Mouse (Mus musculus) testis, adult 2 months (tissue): ENCODE measurements around the gene Ccdc32. TPM values are rescaled to one million over a fixed set of nuclear protein-coding genes. Genes with fewer than 3 reads are reported as not detected.
A peak's percentile ranks its signal among the peaks of the same experiment; 100 is the strongest.

Experiments used
- H3K27ac ChIP-seq: fragments of 200-500 bp; 2 replicates; pipeline ENCODE4 v1.5.1; 2012; ENCODE audit warnings: low read depth, low read length; ENCODE audit not compliant: control insufficient read depth, insufficient read depth
- H3K27me3 ChIP-seq: fragments of 200-500 bp; 2 replicates; pipeline ENCODE4 v1.6.1; 2012; ENCODE audit warnings: mild to moderate bottlenecking, low read length, moderate library complexity; ENCODE audit not compliant: control insufficient read depth, insufficient read depth
- H3K36me3 ChIP-seq: fragments of 200-500 bp; 2 replicates; pipeline ENCODE4 v1.6.1; 2012; ENCODE audit warnings: mild to moderate bottlenecking, low read length; ENCODE audit not compliant: control insufficient read depth, insufficient read depth
- H3K4me1 ChIP-seq: fragments of 200-500 bp; 2 replicates; pipeline ENCODE4 v1.6.1; 2012; ENCODE audit warnings: low read length; ENCODE audit not compliant: control insufficient read depth, insufficient read depth
- H3K4me3 ChIP-seq: fragments of 200-500 bp; 2 replicates; pipeline ENCODE4 v1.5.1; 2012; ENCODE audit warnings: low read depth, mild to moderate bottlenecking, low read length, moderate library complexity, mixed read lengths; ENCODE audit not compliant: control insufficient read depth
- CTCF ChIP-seq: fragments of 200-500 bp; IDR thresholded peaks from 2 replicates; pipeline ENCODE4 v1.5.1; 2012; ENCODE audit warnings: low read depth, mild to moderate bottlenecking, inconsistent platforms, low read length, moderate library complexity; ENCODE audit not compliant: control insufficient read depth, insufficient read depth, insufficient replicate concordance
- POLR2A ChIP-seq: fragments of 200-500 bp; IDR thresholded peaks from 2 replicates; pipeline ENCODE4 v1.6.1; 2012; ENCODE audit warnings: low read depth, mild to moderate bottlenecking, inconsistent platforms, low read length, moderate library complexity; ENCODE audit not compliant: control insufficient read depth
- polyA plus RNA-seq: library from polyadenylated mRNA; depleted of rRNA; stranded (reverse); fragments of >200 nt; gene quantifications from 2 replicates; pipeline ENCODE4 v1.2.3, GENCODE M21; 2012; rRNA removed

Gene Ccdc32
- 3.2 and 3.3 TPM in 2 replicates for polyA plus RNA-seq

DNA sequence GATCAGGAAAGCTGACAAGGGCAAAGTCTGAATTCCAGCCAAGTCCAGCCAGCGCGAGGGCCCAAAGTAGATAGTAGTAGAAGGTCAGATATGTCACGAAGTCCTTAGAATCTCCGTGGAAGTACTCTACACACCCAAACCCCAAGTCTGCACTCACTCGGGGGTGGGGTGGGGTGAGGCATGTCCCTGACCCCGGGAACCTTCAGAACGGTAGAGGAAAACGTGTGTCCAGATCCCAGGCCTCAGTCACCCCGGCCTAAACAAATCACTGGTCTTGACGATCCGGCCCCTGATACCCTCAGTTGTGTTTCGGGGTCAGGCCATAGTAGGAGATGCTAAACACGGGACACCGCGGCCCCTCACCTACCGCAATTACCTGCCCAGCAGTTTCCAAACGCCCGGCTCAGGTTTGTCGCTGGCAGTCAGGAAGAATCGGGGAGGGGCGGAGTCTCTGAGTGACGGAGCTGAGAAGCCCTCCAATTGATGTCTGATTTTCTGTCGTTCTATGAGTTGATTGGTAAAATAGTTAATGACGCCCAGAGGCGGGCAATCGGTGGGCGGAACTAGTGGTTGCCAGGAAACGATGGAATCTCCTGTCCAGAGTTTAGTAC is at the start of gene Ccdc32:
TSS of gene Ccdc32 (minus strand) at position 453 of the 611 bp plus-strand sequence.
- peak within 1 kb of the TSS; percentile 92 for H3K4me3 ChIP-seq
- H3K36me3 ChIP-seq = no peaks in the 10 kb centered on the region
- H3K4me1 ChIP-seq = peaks cover 6% of the 10 kb centered on the region
- H3K27me3 ChIP-seq = no peaks in the 10 kb centered on the region
- peak within 1 kb of the TSS; percentile 56 for H3K27ac ChIP-seq
- no peak for TF ChIP-seq CTCF
- peak; percentile 59 for TF ChIP-seq POLR2A

GRCm38 (mm10) chr2:119072397-119072796 is 43.2 kb upstream of the Ccdc32 start:
- Histone ChIP-seq H3K36me3 (peaks cover 3% of the 10 kb centered on the region), H3K4me3 (no peak overlapping the region), H3K27ac (no peak overlapping the region), H3K27me3 (no peaks in the 10 kb centered on the region), H3K4me1 (no peaks in the 10 kb centered on the region)
- TF ChIP-seq POLR2A = no peak
- no peak for TF ChIP-seq CTCF

DNA sequence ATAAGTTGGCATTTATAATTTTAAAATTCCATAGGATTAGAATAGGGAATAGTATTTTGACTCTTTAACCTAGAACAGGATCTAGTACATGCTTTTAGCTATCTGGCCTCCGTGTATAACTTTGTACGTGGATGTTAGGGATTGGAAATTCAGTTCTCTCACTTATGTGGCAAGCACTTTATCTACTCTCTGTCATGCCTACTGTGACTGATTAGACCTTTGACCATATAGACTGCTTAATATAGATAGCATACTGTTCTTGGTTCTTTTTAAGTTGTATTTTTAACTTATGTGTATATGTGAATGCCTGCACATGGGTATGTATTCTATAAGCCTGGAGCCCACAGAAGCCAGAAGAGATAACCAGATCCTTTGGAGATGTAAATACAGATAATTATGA is 30.9 kb upstream of the Ccdc32 start:
- no peak for TF ChIP-seq POLR2A
- TF ChIP-seq CTCF = no peak
- no peaks in the 10 kb centered on the region for H3K27me3 ChIP-seq
- H3K27ac ChIP-seq = no peak overlapping the region
- H3K4me3 ChIP-seq = no peak overlapping the region
- no peaks in the 10 kb centered on the region for H3K36me3 ChIP-seq
- no peaks in the 10 kb centered on the region for H3K4me1 ChIP-seq

GRCm38 (mm10) chr2:119050132-119050650 is 21.0 kb upstream of the Ccdc32 start:
- H3K4me1 ChIP-seq = no peaks in the 10 kb centered on the region; the same call in 1 of the 2 replicates
- no peaks in the 10 kb centered on the region for H3K36me3 ChIP-seq
- no peaks in the 10 kb centered on the region for H3K27me3 ChIP-seq
- TF ChIP-seq POLR2A (no peak), CTCF (no peak)
- no peak overlapping the region for H3K27ac ChIP-seq
- no peak overlapping the region for H3K4me3 ChIP-seq

- Histone ChIP-seq H3K27ac (peak overlapping the region; percentile 96), H3K36me3 (no peaks in the 10 kb centered on the region), H3K4me1 (no peaks in the 10 kb centered on the region; the same call in 1 of the 2 replicates), H3K27me3 (no peaks in the 10 kb centered on the region), H3K4me3 (peak overlapping the region; percentile 94)
- TF ChIP-seq POLR2A = no peak
These were observed 18.7 kb upstream of the Ccdc32 start for GRCm38 (mm10) chr2:119047849-119048248.

GRCm38 (mm10) chr2:119046649-119047611 is 17.7 kb upstream of the Ccdc32 start, which contains the start of gene Knl1:
TSS of gene Knl1 (plus strand) at chr2:119047119.
- Histone ChIP-seq H3K27me3 (no peaks in the 10 kb centered on the region), H3K4me3 (peak within 1 kb of the TSS; percentile 94), H3K36me3 (no peaks in the 10 kb centered on the region), H3K27ac (peak within 1 kb of the TSS; percentile 96), H3K4me1 (no peaks in the 10 kb centered on the region; the same call in 1 of the 2 replicates)
- TF ChIP-seq CTCF (no peak), POLR2A (peak; percentile 77)

DNA sequence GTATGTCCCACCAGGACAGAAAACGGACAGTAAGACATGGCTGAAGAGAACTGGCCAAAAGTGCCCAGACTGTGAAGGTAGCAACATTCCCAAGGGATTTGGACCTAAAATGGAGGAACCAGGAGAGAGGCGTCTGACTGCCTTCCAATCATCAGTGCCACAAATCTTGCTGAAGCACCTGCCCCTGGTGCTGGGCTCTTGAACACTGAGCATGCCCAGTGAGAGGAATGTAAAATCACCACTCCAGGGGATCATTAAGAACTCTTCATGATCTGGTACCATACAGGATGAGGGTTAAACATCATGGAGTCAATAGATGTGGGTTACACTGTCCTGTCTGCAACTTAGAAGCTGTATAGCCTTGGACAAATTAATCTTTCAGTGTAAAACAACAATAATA is 16.0 kb upstream of the Ccdc32 start:
- TF ChIP-seq CTCF (no peak), POLR2A (no peak)
- no peak overlapping the region for H3K4me3 ChIP-seq
- no peaks in the 10 kb centered on the region for H3K36me3 ChIP-seq
- no peak overlapping the region for H3K27ac ChIP-seq
- H3K27me3 ChIP-seq = no peaks in the 10 kb centered on the region
- H3K4me1 ChIP-seq = no peaks in the 10 kb centered on the region; the same call in 1 of the 2 replicates
